Mouse (Mus musculus) bone marrow macrophage, adult 2 months (primary cell): ENCODE measurements around the gene Tnik.

Experiments used
- CTCF ChIP-seq: IDR thresholded peaks from 2 replicates; pipeline ENCODE4 v1.5.1; 2012; ENCODE audit warnings: low read depth, mild to moderate bottlenecking, low read length, moderate library complexity
- POLR2A ChIP-seq: IDR thresholded peaks from 2 replicates; pipeline ENCODE4 v1.6.1; 2012; ENCODE audit warnings: mild to moderate bottlenecking, low read depth, low read length, borderline replicate concordance

GRCm38 (mm10) chr3:28561408-28561807, 298.4 kb downstream of the Tnik start:
- TF ChIP-seq CTCF = no peak
- TF ChIP-seq POLR2A = no peak
